8 mouse cellular contexts compared by ENCODE assay signal in genomic region chr2:155381060-155381437, GRCm38 (mm10). TPM values are rescaled to one million over a fixed set of nuclear protein-coding genes. Genes with fewer than 3 reads are reported as not detected.
DNase-seq lines count a peak whose midpoint lies in the region; ATAC-seq and TF ChIP-seq lines count a peak whose summit lies in the region.

No protein-coding gene starts in this region.

- no peak for TF ChIP-seq POLR2A in bone marrow, adult 2 months (IDR thresholded peaks at IDR 0.05; ENCODE audit: borderline replicate concordance, control insufficient read depth, low read depth, low read length)

- peaks cover 12% of the 10 kb centered on the region for H3K27me3 ChIP-seq in heart, embryonic 12.5 days (replicated peaks)
- H3K27me3 ChIP-seq in hindbrain, embryonic 16.5 days (replicated peaks; ENCODE audit: control insufficient read depth, insufficient read depth, low read length) = no peaks in the 10 kb centered on the region
- H3K27me3 ChIP-seq in lung, postnatal 0 days (replicated peaks; ENCODE audit: insufficient read depth, low read length) = no peaks in the 10 kb centered on the region

- H3K4me2 ChIP-seq in heart, embryonic 12.5 days = peak overlapping the region; percentile 93
- H3K4me2 ChIP-seq in hindbrain, embryonic 16.5 days (ENCODE audit: low read length) = peak overlapping the region; percentile 84
- H3K4me2 ChIP-seq in lung, postnatal 0 days (replicated peaks; ENCODE audit: low read depth, low read length) = peak overlapping the region; percentile 83

- WGBS in heart, embryonic 12.5 days = 3% methylated on average over 11 of the region's 11 CpGs
- 4% methylated on average over 11 of the region's 11 CpGs for WGBS in bone marrow, adult 2 months
- under 1% methylated on average over 11 of the region's 11 CpGs for WGBS in hindbrain, embryonic 16.5 days
- 2% methylated on average over 11 of the region's 11 CpGs for WGBS in lung, postnatal 0 days

- TF ChIP-seq EP300 in lung, postnatal 0 days (IDR thresholded peaks at IDR 0.05) = no peak

- H3K36me3 ChIP-seq in heart, embryonic 12.5 days = peaks cover 9% of the 10 kb centered on the region
- H3K36me3 ChIP-seq in hindbrain, embryonic 16.5 days (ENCODE audit: control insufficient read depth, insufficient read depth, low read length) = peaks cover 3% of the 10 kb centered on the region; the same call in 1 of the 2 replicates
- H3K36me3 ChIP-seq in lung, postnatal 0 days (ENCODE audit: insufficient read depth, low read length) = 0 out of 2 replicates have a peak, but pooled peaks cover 3% of the 10 kb centered on the region

- TF ChIP-seq CTCF in bone marrow, adult 2 months (IDR thresholded peaks at IDR 0.05; ENCODE audit: control insufficient read depth, insufficient read depth, low read length) = no peak
- TF ChIP-seq CTCF in lung, postnatal 0 days (IDR thresholded peaks at IDR 0.05) = no peak

- peak overlapping the region; percentile 97 for H3K4me3 ChIP-seq in heart, embryonic 12.5 days
- peak overlapping the region; percentile 79 for H3K4me3 ChIP-seq in bone marrow, adult 2 months (replicated peaks; ENCODE audit: control insufficient read depth, low read depth, low read length)
- H3K4me3 ChIP-seq in hindbrain, embryonic 16.5 days (ENCODE audit: low read length) = peak overlapping the region; percentile 64
- peak overlapping the region; percentile 96 for H3K4me3 ChIP-seq in lung, postnatal 0 days (ENCODE audit: low read depth, low read length)

- peaks cover 28% of the 10 kb centered on the region for H3K4me1 ChIP-seq in heart, embryonic 12.5 days (replicated peaks)
- H3K4me1 ChIP-seq in bone marrow, adult 2 months (ENCODE audit: control insufficient read depth, insufficient read depth, low read length) = no peaks in the 10 kb centered on the region; the same call in 1 of the 2 replicates
- peaks cover 41% of the 10 kb centered on the region for H3K4me1 ChIP-seq in hindbrain, embryonic 16.5 days (ENCODE audit: control insufficient read depth, insufficient read depth, low read depth, low read length)
- peaks cover 9% of the 10 kb centered on the region; the same call in 1 of the 2 replicates for H3K4me1 ChIP-seq in lung, postnatal 0 days (ENCODE audit: insufficient read depth, low read depth, low read length)

- no peak for ATAC-seq in heart, embryonic 12.5 days (ENCODE audit: insufficient number of reproducible peaks, low FRiP score)
- ATAC-seq in hindbrain, embryonic 16.5 days = no peak
- ATAC-seq in lung, postnatal 0 days = no peak

- intact Hi-C loops in heart, postnatal 25 days (cut with DNase I) = loop anchor here (2.0 to 5.0 kb wide), 3 partner anchors 22 to 144 kb away; partner anchors contain the start of genes Dynlrb1 and Map1lc3a

- no peaks in the 10 kb centered on the region for H3K9me3 ChIP-seq in heart, embryonic 12.5 days (replicated peaks)
- H3K9me3 ChIP-seq in hindbrain, embryonic 16.5 days (ENCODE audit: control insufficient read depth, low read length) = no peaks in the 10 kb centered on the region
- H3K9me3 ChIP-seq in lung, postnatal 0 days (ENCODE audit: low read length) = no peaks in the 10 kb centered on the region

- H3K27ac ChIP-seq in heart, embryonic 12.5 days (ENCODE audit: poor library complexity, severe bottlenecking) = peak overlapping the region; percentile 100
- no peak overlapping the region for H3K27ac ChIP-seq in bone marrow, adult 2 months (ENCODE audit: control insufficient read depth, insufficient read depth, low read depth, low read length, poor library complexity)
- peak overlapping the region; percentile 99 for H3K27ac ChIP-seq in hindbrain, embryonic 16.5 days (ENCODE audit: low read depth, low read length)
- no peak overlapping the region; the same call in 1 of the 2 replicates for H3K27ac ChIP-seq in lung, postnatal 0 days (ENCODE audit: low read length)

- no peak for DNase-seq in heart, postnatal 25 days (ENCODE audit: low spot score)
- no peak for DNase-seq in lung, postnatal 0 days (ENCODE audit: low spot score)
- DNase-seq in yolk sac, embryonic 10.5 days (ENCODE audit: low spot score) = no peak
- no peak for DNase-seq in thymus, postnatal 25 days
- no peak for DNase-seq in thymus, adult 18-20 months

- H3K9ac ChIP-seq in heart, embryonic 12.5 days = peak overlapping the region; percentile 98
- peak overlapping the region; percentile 94 for H3K9ac ChIP-seq in hindbrain, embryonic 16.5 days (ENCODE audit: low read depth, low read length)
- H3K9ac ChIP-seq in lung, postnatal 0 days (replicated peaks; ENCODE audit: low read depth) = peak overlapping the region; percentile 93; the same call in 1 of the 2 replicates

RNA-seq across cellular contexts. Expression of gene Trp53inp2, which starts 0.2 kb away (rescaled TPM):
- 137 and 138 TPM in 2 replicates for polyA plus RNA-seq in heart, embryonic 12.5 days (2016; fragmentation: Nextera tagmentation; extraction: Ambion mirVana)
- total RNA-seq in heart, postnatal 25 days (2021) = 100 to 1,000 TPM; 491 to 545 TPM
- polyA plus RNA-seq in bone marrow, adult 2 months (2011; ENCODE audit: insufficient read depth, insufficient read length, low replicate concordance, missing spikeins) = 15.1 and 17.4 TPM in 2 replicates
- polyA plus RNA-seq in hindbrain, embryonic 16.5 days (2015; fragmentation: Nextera tagmentation; extraction: Ambion mirVana) = 92.1 and 116 TPM in 2 replicates
- polyA plus RNA-seq in lung, postnatal 0 days (2015; fragmentation: Nextera tagmentation; extraction: Ambion mirVana) = 30.4 and 32.6 TPM in 2 replicates

RNA-seq across cellular contexts. Expression of gene Pigu, which starts 23.8 kb away (rescaled TPM):
- 56.1 and 56.2 TPM in 2 replicates for polyA plus RNA-seq in heart, embryonic 12.5 days (2016; fragmentation: Nextera tagmentation; extraction: Ambion mirVana)
- total RNA-seq in heart, postnatal 25 days (2021) = 10 to 100 TPM; 28.4 to 28.7 TPM
- 13.5 and 14.6 TPM in 2 replicates for polyA plus RNA-seq in bone marrow, adult 2 months (2011; ENCODE audit: insufficient read depth, insufficient read length, low replicate concordance, missing spikeins)
- 64.6 and 67.7 TPM in 2 replicates for polyA plus RNA-seq in hindbrain, embryonic 16.5 days (2015; fragmentation: Nextera tagmentation; extraction: Ambion mirVana)
- polyA plus RNA-seq in lung, postnatal 0 days (2015; fragmentation: Nextera tagmentation; extraction: Ambion mirVana) = 41.1 and 41.4 TPM in 2 replicates

Comparison
In these comparisons a context has a peak if more than half of its experiments do, and no peak if none do; other contexts are left out.
1. H3K27ac ChIP-seq: peak in heart, embryonic 12.5 days (single experiment) and hindbrain, embryonic 16.5 days (single experiment); none in bone marrow, adult 2 months (single experiment) and lung, postnatal 0 days (single experiment).
2. Peak in every context shown above with its lines, with median percentiles within 50 percentile points of each other: H3K4me2 ChIP-seq, H3K4me3 ChIP-seq and H3K9ac ChIP-seq.